Mouse (Mus musculus): ENCODE measurements around the gene Tnip2.

GRCm38 (mm10) chr5:34550251-34550650 lies 36.5 kb upstream of the Tnip2 start:
- TF ChIP-seq CTCF (conservative IDR thresholded peaks at IDR 0.05 in 1 of 2, IDR thresholded peaks at IDR 0.05 in 1 of 2; ENCODE audit: low read depth in 2 of 2, low read length in 2 of 2) (no peak), MAFK (IDR thresholded peaks at IDR 0.05; ENCODE audit: insufficient replicate concordance, low read length) (no peak), USF2 (conservative IDR thresholded peaks at IDR 0.05; ENCODE audit: low read depth, low read length) (no peak), EP300 (IDR thresholded peaks at IDR 0.05; ENCODE audit: low read length) (no peak), POLR2A (IDR thresholded peaks at IDR 0.05; ENCODE audit: low read depth, low read length) (no peak), ZMIZ1 (IDR thresholded peaks at IDR 0.05; ENCODE audit: low read depth, low read length) (no peak)

Measured in CH12.LX (cell line).